Mouse (Mus musculus) Patski (cell line): ENCODE measurements around the gene Prnp. TPM values are rescaled to one million over a fixed set of nuclear protein-coding genes. Genes with fewer than 3 reads are reported as not detected.

Experiments used
- ATAC-seq: fragments of 100-300 bp; one replicate; pipeline ENCODE4 v1.8.0; 2021
- CTCF ChIA-PET: fragments of 350-600 bp; sonication (Branson Sonifier 250); formaldehyde crosslinking; loops from one replicate; lab custom pipeline; 2022; ENCODE audit warnings: inconsistent platforms; lab: Charles Lee
- POLR2A ChIA-PET: fragments of 350-600 bp; sonication (Branson Sonifier 250); formaldehyde crosslinking; loops from one replicate; lab custom pipeline; 2022; ENCODE audit warnings: antibody characterized with exemption, inconsistent platforms; lab: Charles Lee
- DNase-seq: peaks from one replicate; pipeline ENCODE4 v3.0.0-alpha.2; 2011; ENCODE audit warnings: low read depth, low spot score
- H3K27me3 ChIP-seq: fragments of 371-371 bp; one replicate; pipeline ENCODE4 v1.5.1; 2021
- CTCF ChIP-seq: fragments of 100-300 bp; IDR thresholded peaks from one replicate; pipeline ENCODE4 v1.5.1; 2021
- in situ Hi-C: fragments of 300-500 bp; cut with MboI; formaldehyde crosslinking; loops from 3 replicates; pipeline ENCODE4 v1.11.1; 2018; ENCODE audit warnings: low pct_unique_long_range_greater_than_20kb, mixed read lengths
- polyA plus RNA-seq: library from polyadenylated mRNA; unstranded; gene quantifications from one replicate; pipeline ENCODE4 v1.2.3, GENCODE M21; 2021

Gene Prnp
- polyA plus RNA-seq, 1 experiment from 2014 or later = 148 TPM

GRCm38 (mm10) chr2:131886503-131887160 lies 23.1 kb upstream of the Prnp start:
- in situ Hi-C loops = no loop called here
- CTCF ChIA-PET = interaction anchor here (1.2 kb wide), 1 partner anchor 26 kb away, joined by 3 read pairs; no protein-coding TSS in a partner anchor

DNA sequence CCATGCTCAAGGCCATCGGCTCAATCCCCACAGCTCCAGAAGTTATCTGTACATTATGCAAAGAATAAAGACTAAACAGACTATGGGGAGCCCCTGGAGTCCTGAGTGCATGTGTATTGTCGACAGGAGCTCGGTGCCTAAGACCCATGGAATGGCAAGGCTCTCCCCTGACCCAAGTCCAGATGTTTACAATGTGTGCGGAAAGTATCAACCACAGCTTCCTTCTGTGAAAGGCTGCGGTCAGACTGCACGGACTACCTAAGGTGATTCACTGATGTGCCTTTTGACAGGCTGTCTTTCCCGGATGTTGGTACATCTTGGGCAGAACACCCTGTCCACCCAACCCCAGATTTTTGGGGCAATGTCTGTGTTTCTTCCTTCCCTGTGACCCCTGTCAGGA lies 21.5 kb upstream of the Prnp start:
- in situ Hi-C loops = no loop called here
- TF ChIP-seq CTCF = no peak
- POLR2A ChIA-PET = interaction anchor here (0.7 kb wide), 1 partner anchor 431 kb away, joined by 3 read pairs; no protein-coding TSS in a partner anchor
- ATAC-seq (no peak), DNase-seq (no peak)
- CTCF ChIA-PET = interaction anchor here (1.2 kb wide), 2 partner anchors 17 to 27 kb away, joined by 3 read pairs; no protein-coding TSS in a partner anchor
- no peaks in the 10 kb centered on the region for H3K27me3 ChIP-seq

More at GRCm38 (mm10) chr2:131886503-131887160, 23.1 kb upstream of the Prnp start:
- TF ChIP-seq CTCF = no peak
- no peak for ATAC-seq
- DNase-seq = no peak
- POLR2A ChIA-PET = no interaction called here
- H3K27me3 ChIP-seq = no peaks in the 10 kb centered on the region

DNA sequence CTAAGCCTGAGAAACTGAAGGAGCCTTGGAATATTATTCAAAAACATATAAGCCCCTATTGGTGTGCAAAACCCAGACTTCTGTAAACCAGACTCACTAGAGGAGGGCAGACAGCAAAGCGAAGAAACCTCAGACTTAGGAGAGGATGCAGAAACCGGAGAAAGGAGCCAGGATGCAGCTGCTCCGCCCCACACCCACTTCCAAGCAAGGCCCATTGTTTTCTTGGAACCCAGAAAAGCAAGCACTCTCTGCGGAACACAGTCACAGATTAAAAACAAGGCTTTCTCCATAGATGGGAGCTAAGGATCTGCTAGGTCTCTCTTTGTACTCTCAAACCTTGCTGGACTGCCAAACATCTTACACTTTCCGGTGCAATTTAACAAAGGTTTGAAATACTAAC lies 17.2 kb upstream of the Prnp start:
- in situ Hi-C loops = no loop called here
- no peak for DNase-seq
- POLR2A ChIA-PET = no interaction called here
- no peak for TF ChIP-seq CTCF
- no peak for ATAC-seq
- CTCF ChIA-PET = no interaction called here
- no peaks in the 10 kb centered on the region for H3K27me3 ChIP-seq

DNA sequence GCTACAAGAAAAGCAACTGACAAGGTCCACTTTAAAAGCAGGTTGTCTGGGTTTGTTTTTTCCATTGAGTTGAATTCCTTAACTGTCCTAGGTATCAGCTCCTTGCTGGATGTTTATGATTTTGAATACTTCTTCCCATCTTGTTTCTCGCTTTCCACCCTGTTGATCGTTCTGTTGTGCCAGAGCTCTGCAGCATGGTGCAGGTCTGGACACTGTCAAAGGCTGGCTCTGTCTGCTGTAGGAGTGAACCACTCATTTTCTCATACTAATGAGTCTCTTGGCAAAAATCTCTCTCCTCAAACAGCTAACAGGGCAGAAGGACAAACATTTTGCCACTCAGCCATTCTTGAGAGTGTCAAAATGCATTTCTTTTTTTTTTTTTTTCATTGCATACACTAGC lies 14.6 kb upstream of the Prnp start:
- in situ Hi-C loops = no loop called here

GRCm38 (mm10) chr2:131896011-131896410 lies 13.7 kb upstream of the Prnp start:
- in situ Hi-C loops = no loop called here
- DNase-seq = no peak
- no peak for ATAC-seq
- ChIA-PET CTCF (interaction anchor here (1.6 kb wide), 1 partner anchor 10 kb away, joined by 3 read pairs; no protein-coding TSS in a partner anchor), POLR2A (no interaction called here)
- H3K27me3 ChIP-seq = no peaks in the 10 kb centered on the region
- TF ChIP-seq CTCF = no peak

More for the DNA sequence above, 14.6 kb upstream of the Prnp start:
- TF ChIP-seq CTCF = no peak
- POLR2A ChIA-PET = no interaction called here
- DNase-seq (no peak), ATAC-seq (no peak)
- CTCF ChIA-PET = no interaction called here
- H3K27me3 ChIP-seq = no peaks in the 10 kb centered on the region

GRCm38 (mm10) chr2:131897336-131898109 lies 12.2 kb upstream of the Prnp start:
- in situ Hi-C loops = no loop called here
- no peak for ATAC-seq
- ChIA-PET POLR2A (interaction anchor here (0.6 kb wide), 1 partner anchor 98 kb away, joined by 5 read pairs; no protein-coding TSS in a partner anchor), CTCF (interaction anchor here (1.6 kb wide), 1 partner anchor 9 kb away, joined by 3 read pairs; no protein-coding TSS in a partner anchor)
- no peak for TF ChIP-seq CTCF
- DNase-seq = no peak
- no peaks in the 10 kb centered on the region for H3K27me3 ChIP-seq

- in situ Hi-C loops = no loop called here
- TF ChIP-seq CTCF = no peak
- ChIA-PET POLR2A (no interaction called here), CTCF (no interaction called here)
- ATAC-seq = no peak
- H3K27me3 ChIP-seq = no peaks in the 10 kb centered on the region
- no peak for DNase-seq
Measured at GRCm38 (mm10) chr2:131902423-131902822, 7.3 kb upstream of the Prnp start.

GRCm38 (mm10) chr2:131902867-131903266 lies 6.9 kb upstream of the Prnp start:
- ChIA-PET POLR2A (interaction anchor here (0.6 kb wide), 1 partner anchor 24 kb away, joined by 3 read pairs; no protein-coding TSS in a partner anchor), CTCF (no interaction called here)
- ATAC-seq (peak; percentile 83), DNase-seq (peak; percentile 35)
- H3K27me3 ChIP-seq = no peaks in the 10 kb centered on the region
- TF ChIP-seq CTCF = no peak
- in situ Hi-C loops = no loop called here

GRCm38 (mm10) chr2:131905025-131905424 lies 4.7 kb upstream of the Prnp start:
- no peaks in the 10 kb centered on the region for H3K27me3 ChIP-seq
- DNase-seq (no peak), ATAC-seq (no peak)
- in situ Hi-C loops = no loop called here
- ChIA-PET POLR2A (interaction anchor here (0.6 kb wide), 1 partner anchor 229 kb away, joined by 3 read pairs; no protein-coding TSS in a partner anchor), CTCF (interaction anchor here (0.8 kb wide), 1 partner anchor 17 kb away, joined by 3 read pairs; no protein-coding TSS in a partner anchor)
- TF ChIP-seq CTCF = no peak

DNA sequence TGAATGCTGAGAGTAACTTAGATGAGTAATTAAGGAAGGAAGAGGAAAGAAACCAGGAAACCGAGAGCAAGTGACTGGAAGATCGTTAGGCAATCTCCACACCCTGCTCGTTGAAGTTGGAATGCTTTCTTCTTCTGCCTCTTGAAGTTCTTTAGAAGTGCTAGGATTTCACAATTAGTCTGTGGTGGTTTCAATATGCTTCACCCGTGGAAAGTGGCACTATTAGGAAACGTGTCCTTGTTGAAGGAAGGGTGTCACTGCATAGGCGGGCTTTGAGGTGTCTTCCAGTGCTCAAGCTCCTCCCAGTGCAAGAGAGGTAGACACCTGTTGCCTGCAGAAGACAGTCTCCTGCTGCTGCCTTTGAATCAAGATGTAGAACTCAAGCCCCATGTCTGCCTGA lies 4.0 kb upstream of the Prnp start:
- TF ChIP-seq CTCF = no peak
- ATAC-seq = no peak
- DNase-seq = no peak
- no peaks in the 10 kb centered on the region for H3K27me3 ChIP-seq
- in situ Hi-C loops = no loop called here
- ChIA-PET CTCF (interaction anchor here (1.4 kb wide), 1 partner anchor 9 kb away, joined by 3 read pairs; no protein-coding TSS in a partner anchor), POLR2A (no interaction called here)

DNA sequence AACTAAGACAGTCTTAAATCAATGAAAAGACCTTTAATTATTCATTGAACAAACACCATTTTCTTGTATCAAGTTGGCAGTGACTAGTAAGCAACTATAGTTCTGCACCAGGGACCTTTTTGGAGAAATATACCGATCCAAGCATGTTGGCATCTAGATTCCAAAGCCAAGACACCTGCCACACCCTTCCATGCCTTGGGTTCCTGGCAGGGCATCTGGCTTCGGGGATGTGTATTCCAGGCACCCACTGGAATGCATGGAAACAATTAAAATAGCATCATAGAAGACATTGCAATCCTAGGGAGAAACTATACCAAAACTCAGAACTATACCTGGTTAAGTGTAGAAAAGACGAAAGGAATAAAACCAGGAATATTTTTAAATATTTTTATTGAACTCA lies 3.5 kb upstream of the Prnp start:
- in situ Hi-C loops = no loop called here
- ChIA-PET POLR2A (no interaction called here), CTCF (interaction anchor here (1.4 kb wide), 1 partner anchor 10 kb away, joined by 3 read pairs; no protein-coding TSS in a partner anchor)

More for the DNA sequence above, 3.5 kb upstream of the Prnp start:
- ATAC-seq = no peak
- no peaks in the 10 kb centered on the region for H3K27me3 ChIP-seq
- TF ChIP-seq CTCF = no peak
- DNase-seq = no peak
